Comparison of ENCODE assay signal across 16 mouse cellular contexts in the genomic region with DNA sequence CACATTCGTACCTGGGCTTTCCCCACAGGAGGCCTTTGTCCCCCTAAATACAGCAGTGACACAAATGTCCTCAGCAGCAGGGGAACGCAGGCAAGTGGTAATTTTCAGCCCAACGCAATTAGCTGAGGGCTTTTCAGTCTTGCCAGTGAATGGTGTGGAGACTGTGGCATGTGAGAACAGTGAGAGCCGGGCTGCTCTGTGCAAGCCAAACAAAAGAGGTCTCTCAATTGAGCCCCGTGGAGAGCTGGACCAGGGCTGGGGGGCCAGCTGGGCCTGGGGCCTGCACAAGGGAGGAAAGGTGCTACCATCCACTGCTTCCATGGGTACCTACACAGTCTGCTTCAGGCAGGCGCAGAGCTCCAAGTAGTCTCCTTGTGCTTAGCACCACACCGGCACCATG. TPM values are rescaled to one million over a fixed set of nuclear protein-coding genes. Genes with fewer than 3 reads are reported as not detected.
DNase-seq lines count a peak whose midpoint lies in the region; ATAC-seq and TF ChIP-seq lines count a peak whose summit lies in the region.
"Had no signal": no experiment of that assay in that cellular context is flagged by ENCODE, and none has a peak within 500 bp of the region (broad histone marks: within the 10 kb centered on the region; RNA-seq: fewer than 3 reads in every experiment).

No protein-coding gene starts in this region.

- peak; percentile 12 for DNase-seq in hindbrain, embryonic 11.5 days (ENCODE audit: low spot score)
- peak; percentile 26 for DNase-seq in midbrain, postnatal 0 days (ENCODE audit: low spot score)
- DNase-seq in urinary bladder, postnatal 25 days (ENCODE audit: low spot score), result no peak
- DNase-seq in right cerebral cortex, postnatal 25 days, result no peak
- DNase-seq: adrenal gland, adult 2 months; layer of hippocampus, adult 9-11 months; lung, adult 18-20 months; thymus, postnatal 4 days had no signal

- peaks cover 3% of the 10 kb centered on the region; the same call in 1 of the 2 replicates for H3K27me3 ChIP-seq in hindbrain, embryonic 11.5 days (ENCODE audit: control insufficient read depth, insufficient read depth, low read length)
- peaks cover 61% of the 10 kb centered on the region for H3K27me3 ChIP-seq in hindbrain, embryonic 12.5 days
- no peaks in the 10 kb centered on the region for H3K27me3 ChIP-seq in embryonic facial prominence, embryonic 12.5 days
- peaks cover 81% of the 10 kb centered on the region for H3K27me3 ChIP-seq in hindbrain, embryonic 13.5 days
- H3K27me3 ChIP-seq in midbrain, postnatal 0 days (ENCODE audit: insufficient read depth, low read length), result no peaks in the 10 kb centered on the region
- H3K27me3 ChIP-seq: embryonic facial prominence, embryonic 15.5 days had no signal

- TF ChIP-seq CTCF in midbrain, postnatal 0 days (IDR thresholded peaks at IDR 0.05), result no peak

- H3K4me3 ChIP-seq in hindbrain, embryonic 11.5 days (ENCODE audit: low read depth, low read length), result no peak overlapping the region
- H3K4me3 ChIP-seq in hindbrain, embryonic 12.5 days, result no peak overlapping the region
- H3K4me3 ChIP-seq in embryonic facial prominence, embryonic 12.5 days, result no peak overlapping the region
- no peak overlapping the region for H3K4me3 ChIP-seq in hindbrain, embryonic 13.5 days
- H3K4me3 ChIP-seq in midbrain, postnatal 0 days (ENCODE audit: low read depth, low read length), result no peak overlapping the region
- H3K4me3 ChIP-seq: embryonic facial prominence, embryonic 15.5 days; myocyte had no signal

- 0 out of 2 replicates have a peak, but pooled peaks cover 2% of the 10 kb centered on the region for H3K4me1 ChIP-seq in hindbrain, embryonic 11.5 days (replicated peaks; ENCODE audit: control insufficient read depth, insufficient read depth, low read length)
- peaks cover 11% of the 10 kb centered on the region for H3K4me1 ChIP-seq in hindbrain, embryonic 12.5 days
- peaks cover 3% of the 10 kb centered on the region; the same call in 1 of the 2 replicates for H3K4me1 ChIP-seq in embryonic facial prominence, embryonic 12.5 days
- peaks cover 12% of the 10 kb centered on the region for H3K4me1 ChIP-seq in hindbrain, embryonic 13.5 days (replicated peaks)
- H3K4me1 ChIP-seq in midbrain, postnatal 0 days (ENCODE audit: insufficient read depth, low read length), result no peaks in the 10 kb centered on the region
- H3K4me1 ChIP-seq: embryonic facial prominence, embryonic 15.5 days had no signal

- H3K4me2 ChIP-seq in hindbrain, embryonic 11.5 days (replicated peaks; ENCODE audit: low read depth, low read length), result no peak overlapping the region
- H3K4me2 ChIP-seq in hindbrain, embryonic 12.5 days (replicated peaks), result no peak overlapping the region
- H3K4me2 ChIP-seq in embryonic facial prominence, embryonic 12.5 days (replicated peaks), result no peak overlapping the region
- H3K4me2 ChIP-seq in hindbrain, embryonic 13.5 days, result no peak overlapping the region
- H3K4me2 ChIP-seq in midbrain, postnatal 0 days (ENCODE audit: low read depth, low read length, poor library complexity, severe bottlenecking), result no peak overlapping the region
- H3K4me2 ChIP-seq: embryonic facial prominence, embryonic 15.5 days had no signal

- ATAC-seq in hindbrain, embryonic 11.5 days (ENCODE audit: low FRiP score), result no peak
- no peak; the same call in 1 of the 2 replicates for ATAC-seq in hindbrain, embryonic 12.5 days (ENCODE audit: low FRiP score)
- ATAC-seq in embryonic facial prominence, embryonic 12.5 days (ENCODE audit: insufficient number of reproducible peaks, insufficient read depth, low FRiP score, low TSS enrichment), result no peak
- no peak for ATAC-seq in hindbrain, embryonic 13.5 days (ENCODE audit: low FRiP score)
- ATAC-seq in midbrain, postnatal 0 days (ENCODE audit: low FRiP score), result no peak
- ATAC-seq in inflammation-experienced regulatory T-cells, adult 6 months, result no peak

- no peaks in the 10 kb centered on the region for H3K36me3 ChIP-seq in hindbrain, embryonic 11.5 days (ENCODE audit: control insufficient read depth, insufficient read depth, low read length)
- H3K36me3 ChIP-seq in hindbrain, embryonic 12.5 days, result no peaks in the 10 kb centered on the region
- 0 out of 2 replicates have a peak, but pooled peaks cover 2% of the 10 kb centered on the region for H3K36me3 ChIP-seq in embryonic facial prominence, embryonic 12.5 days
- H3K36me3 ChIP-seq in hindbrain, embryonic 13.5 days, result 0 out of 2 replicates have a peak, but pooled peaks cover 5% of the 10 kb centered on the region
- peaks cover 3% of the 10 kb centered on the region for H3K36me3 ChIP-seq in midbrain, postnatal 0 days (ENCODE audit: insufficient read depth, low read length)
- H3K36me3 ChIP-seq: embryonic facial prominence, embryonic 15.5 days had no signal

- no peak overlapping the region for H3K27ac ChIP-seq in hindbrain, embryonic 11.5 days (ENCODE audit: low read depth, low read length)
- no peak overlapping the region for H3K27ac ChIP-seq in hindbrain, embryonic 12.5 days
- 0 out of 2 replicates have a peak overlapping the region, but pooled peaks have one; percentile 47 for H3K27ac ChIP-seq in embryonic facial prominence, embryonic 12.5 days
- peak overlapping the region; percentile 64 for H3K27ac ChIP-seq in hindbrain, embryonic 13.5 days
- H3K27ac ChIP-seq in midbrain, postnatal 0 days (ENCODE audit: low read depth, low read length), result no peak overlapping the region
- H3K27ac ChIP-seq: embryonic facial prominence, embryonic 15.5 days; kidney, postnatal 0 days; macrophage had no signal

- no peak overlapping the region for H3K9ac ChIP-seq in hindbrain, embryonic 11.5 days (ENCODE audit: low read depth, low read length)
- H3K9ac ChIP-seq in hindbrain, embryonic 12.5 days, result no peak overlapping the region
- H3K9ac ChIP-seq in embryonic facial prominence, embryonic 12.5 days, result no peak overlapping the region
- peak overlapping the region; percentile 49; the same call in 1 of the 2 replicates for H3K9ac ChIP-seq in hindbrain, embryonic 13.5 days
- H3K9ac ChIP-seq in midbrain, postnatal 0 days (replicated peaks; ENCODE audit: low read length, poor library complexity, severe bottlenecking), result no peak overlapping the region
- H3K9ac ChIP-seq: embryonic facial prominence, embryonic 15.5 days had no signal

- no peaks in the 10 kb centered on the region for H3K9me3 ChIP-seq in hindbrain, embryonic 11.5 days (ENCODE audit: control insufficient read depth, low read length)
- no peaks in the 10 kb centered on the region for H3K9me3 ChIP-seq in hindbrain, embryonic 12.5 days (replicated peaks)
- no peaks in the 10 kb centered on the region for H3K9me3 ChIP-seq in embryonic facial prominence, embryonic 12.5 days
- no peaks in the 10 kb centered on the region for H3K9me3 ChIP-seq in hindbrain, embryonic 13.5 days
- no peaks in the 10 kb centered on the region for H3K9me3 ChIP-seq in midbrain, postnatal 0 days (ENCODE audit: low read length)
- H3K9me3 ChIP-seq: embryonic facial prominence, embryonic 15.5 days had no signal

- 28% methylated on average over 7 of the region's 7 CpGs for WGBS in hindbrain, embryonic 11.5 days
- WGBS in hindbrain, embryonic 12.5 days, result 22% methylated on average over 7 of the region's 7 CpGs
- WGBS in embryonic facial prominence, embryonic 12.5 days, result 29% methylated on average over 7 of the region's 7 CpGs
- 15% methylated on average over 7 of the region's 7 CpGs for WGBS in hindbrain, embryonic 13.5 days
- WGBS in midbrain, postnatal 0 days, result 25% methylated on average over 7 of the region's 7 CpGs

RNA-seq across cellular contexts. Expression of a gene that starts 47.1 kb away (rescaled TPM):
- 62.7 and 63.4 TPM in 2 replicates for polyA plus RNA-seq in hindbrain, embryonic 11.5 days (2014; fragmentation: Nextera tagmentation; extraction: Ambion mirVana)
- 56.1 and 63.0 TPM in 2 replicates for polyA plus RNA-seq in hindbrain, embryonic 12.5 days (2016; fragmentation: Nextera tagmentation; extraction: Ambion mirVana)
- polyA plus RNA-seq in embryonic facial prominence, embryonic 12.5 days (2016; fragmentation: Nextera tagmentation; extraction: Ambion mirVana), result 43.3 and 43.8 TPM in 2 replicates
- polyA plus RNA-seq in hindbrain, embryonic 13.5 days (2015; fragmentation: Nextera tagmentation; extraction: Ambion mirVana), result 61.8 and 73.4 TPM in 2 replicates
- total RNA-seq in midbrain, postnatal 0 days (2014; rRNA removed), result 15.7 and 20.9 TPM in 2 replicates
- polyA plus RNA-seq in midbrain, postnatal 0 days (2015; fragmentation: Nextera tagmentation; extraction: Ambion mirVana), result 83.7 and 84.4 TPM in 2 replicates
- polyA plus RNA-seq in inflammation-experienced regulatory T-cells, adult 6 months (2017; shearing (Covaris generic)), result 10 to 100 TPM; 58.9 to 75.9 (median 69.8) TPM

RNA-seq across cellular contexts. Expression of a gene that starts 47.1 kb away (rescaled TPM):
- 14.1 and 16.4 TPM in 2 replicates for polyA plus RNA-seq in hindbrain, embryonic 11.5 days (2014; fragmentation: Nextera tagmentation; extraction: Ambion mirVana)
- 14.9 and 16.5 TPM in 2 replicates for polyA plus RNA-seq in hindbrain, embryonic 12.5 days (2016; fragmentation: Nextera tagmentation; extraction: Ambion mirVana)
- polyA plus RNA-seq in embryonic facial prominence, embryonic 12.5 days (2016; fragmentation: Nextera tagmentation; extraction: Ambion mirVana), result 15.6 and 17.6 TPM in 2 replicates
- 13.5 and 14.6 TPM in 2 replicates for polyA plus RNA-seq in hindbrain, embryonic 13.5 days (2015; fragmentation: Nextera tagmentation; extraction: Ambion mirVana)
- total RNA-seq in midbrain, postnatal 0 days (2014; rRNA removed), result 9.9 and 12.1 TPM in 2 replicates
- polyA plus RNA-seq in midbrain, postnatal 0 days (2015; fragmentation: Nextera tagmentation; extraction: Ambion mirVana), result 8.9 and 10.4 TPM in 2 replicates
- polyA plus RNA-seq in inflammation-experienced regulatory T-cells, adult 6 months (2017; shearing (Covaris generic)), result 10 to 100 TPM; 24.9 to 27.6 (median 25.5) TPM

RNA-seq across cellular contexts. Expression of a gene that starts 52.6 kb away (rescaled TPM):
- 2.0 and 3.5 TPM in 2 replicates for polyA plus RNA-seq in hindbrain, embryonic 11.5 days (2014; fragmentation: Nextera tagmentation; extraction: Ambion mirVana)
- 3.3 and 5.0 TPM in 2 replicates for polyA plus RNA-seq in hindbrain, embryonic 12.5 days (2016; fragmentation: Nextera tagmentation; extraction: Ambion mirVana)
- 6.8 and 7.9 TPM in 2 replicates for polyA plus RNA-seq in embryonic facial prominence, embryonic 12.5 days (2016; fragmentation: Nextera tagmentation; extraction: Ambion mirVana)
- polyA plus RNA-seq in hindbrain, embryonic 13.5 days (2015; fragmentation: Nextera tagmentation; extraction: Ambion mirVana), result 3.6 and 4.2 TPM in 2 replicates
- total RNA-seq in midbrain, postnatal 0 days (2014; rRNA removed), result 30.9 and 41.8 TPM in 2 replicates
- 5.6 and 6.0 TPM in 2 replicates for polyA plus RNA-seq in midbrain, postnatal 0 days (2015; fragmentation: Nextera tagmentation; extraction: Ambion mirVana)
- polyA plus RNA-seq in inflammation-experienced regulatory T-cells, adult 6 months (2017; shearing (Covaris generic)), result 10 to 100 TPM in 2 of 3 experiments, 1 to 10 TPM in 1; 6.0 to 14.9 (median 14.4) TPM

Comparison
In these comparisons a context has a peak if more than half of its experiments do, and no peak if none do; other contexts are left out.
1. H3K27ac ChIP-seq: peak in embryonic facial prominence, embryonic 12.5 days (single experiment) and hindbrain, embryonic 13.5 days (single experiment); none in hindbrain, embryonic 11.5 days (single experiment), hindbrain, embryonic 12.5 days (single experiment) and midbrain, postnatal 0 days (single experiment).
2. DNase-seq: peak in hindbrain, embryonic 11.5 days (single experiment) and midbrain, postnatal 0 days (single experiment); none in urinary bladder, postnatal 25 days (single experiment) and right cerebral cortex, postnatal 25 days (single experiment).